Mouse (Mus musculus): ENCODE data around the gene Astn2. TPM values are rescaled to one million over a fixed set of nuclear protein-coding genes. Genes with fewer than 3 reads are reported as not detected.

Gene Astn2
- total and polyA plus RNA-seq, 2 experiments: 0.77 to 1.2 TPM

GRCm38 (mm10) chr4:65764275-65764674, 640.1 kb downstream of the Astn2 start:
- H3K9ac ChIP-seq (ENCODE audit: low read depth, low read length): no peak overlapping the region
- no peak for TF ChIP-seq POLR2A (IDR thresholded peaks at IDR 0.05; ENCODE audit: extremely low read depth, insufficient read depth, low read length)
- TF ChIP-seq CTCF (IDR thresholded peaks at IDR 0.05; ENCODE audit: low read depth, low read length): no peak
- no peaks in the 10 kb centered on the region for H3K27me3 ChIP-seq (ENCODE audit: control insufficient read depth, insufficient read depth, low read length)
- H3K79me2 ChIP-seq (ENCODE audit: control insufficient read depth, insufficient read depth, low read length): no peaks in the 10 kb centered on the region
- WGBS: 80% methylated on average over 4 of the region's 4 CpGs
- no peaks in the 10 kb centered on the region for H3K4me1 ChIP-seq (ENCODE audit: control insufficient read depth, insufficient read depth, low read length)
- DNase-seq (ENCODE audit: extremely low read depth, low read depth, low spot score): no peak
- H3K4me3 ChIP-seq (ENCODE audit: insufficient read depth, low read depth, low read length): no peak overlapping the region
- H3K27ac ChIP-seq (replicated peaks; ENCODE audit: insufficient read depth, low read depth, low read length): no peak overlapping the region
- H3K36me3 ChIP-seq (ENCODE audit: control insufficient read depth, insufficient read depth, low read length): no peaks in the 10 kb centered on the region

GRCm38 (mm10) chr4:65763823-65764222, 640.6 kb downstream of the Astn2 start:
- TF ChIP-seq POLR2A (IDR thresholded peaks at IDR 0.05; ENCODE audit: extremely low read depth, insufficient read depth, low read length) (no peak), CTCF (IDR thresholded peaks at IDR 0.05; ENCODE audit: low read depth, low read length) (no peak)
- Histone ChIP-seq H3K36me3 (ENCODE audit: control insufficient read depth, insufficient read depth, low read length) (no peaks in the 10 kb centered on the region), H3K4me1 (ENCODE audit: control insufficient read depth, insufficient read depth, low read length) (no peaks in the 10 kb centered on the region), H3K27ac (replicated peaks; ENCODE audit: insufficient read depth, low read depth, low read length) (no peak overlapping the region), H3K9ac (ENCODE audit: low read depth, low read length) (no peak overlapping the region), H3K27me3 (ENCODE audit: control insufficient read depth, insufficient read depth, low read length) (no peaks in the 10 kb centered on the region), H3K79me2 (ENCODE audit: control insufficient read depth, insufficient read depth, low read length) (no peaks in the 10 kb centered on the region), H3K4me3 (ENCODE audit: insufficient read depth, low read depth, low read length) (no peak overlapping the region)
- no peak for DNase-seq (ENCODE audit: extremely low read depth, low read depth, low spot score)
- 90% methylated on average over 2 of the region's 2 CpGs for WGBS

GRCm38 (mm10) chr4:65762116-65762515, 642.3 kb downstream of the Astn2 start:
- DNase-seq (ENCODE audit: extremely low read depth, low read depth, low spot score): peak; percentile 6
- 82% methylated on average over 3 of the region's 3 CpGs for WGBS

GRCm38 (mm10) chr4:65761658-65762057, 642.8 kb downstream of the Astn2 start:
- H3K27me3 ChIP-seq (ENCODE audit: control insufficient read depth, insufficient read depth, low read length): no peaks in the 10 kb centered on the region
- H3K27ac ChIP-seq (replicated peaks; ENCODE audit: insufficient read depth, low read depth, low read length): no peak overlapping the region
- H3K4me1 ChIP-seq (ENCODE audit: control insufficient read depth, insufficient read depth, low read length): no peaks in the 10 kb centered on the region
- no peak overlapping the region for H3K9ac ChIP-seq (ENCODE audit: low read depth, low read length)
- DNase-seq (ENCODE audit: extremely low read depth, low read depth, low spot score): no peak
- TF ChIP-seq POLR2A (IDR thresholded peaks at IDR 0.05; ENCODE audit: extremely low read depth, insufficient read depth, low read length): no peak
- no peak for TF ChIP-seq CTCF (IDR thresholded peaks at IDR 0.05; ENCODE audit: low read depth, low read length)
- no peaks in the 10 kb centered on the region for H3K79me2 ChIP-seq (ENCODE audit: control insufficient read depth, insufficient read depth, low read length)
- 72% methylated on average over 3 of the region's 3 CpGs for WGBS
- no peak overlapping the region for H3K4me3 ChIP-seq (ENCODE audit: insufficient read depth, low read depth, low read length)
- no peaks in the 10 kb centered on the region for H3K36me3 ChIP-seq (ENCODE audit: control insufficient read depth, insufficient read depth, low read length)

More at GRCm38 (mm10) chr4:65762116-65762515, 642.3 kb downstream of the Astn2 start:
- Histone ChIP-seq H3K4me3 (ENCODE audit: insufficient read depth, low read depth, low read length) (no peak overlapping the region), H3K9ac (ENCODE audit: low read depth, low read length) (no peak overlapping the region), H3K36me3 (ENCODE audit: control insufficient read depth, insufficient read depth, low read length) (no peaks in the 10 kb centered on the region), H3K27ac (replicated peaks; ENCODE audit: insufficient read depth, low read depth, low read length) (no peak overlapping the region), H3K79me2 (ENCODE audit: control insufficient read depth, insufficient read depth, low read length) (no peaks in the 10 kb centered on the region), H3K27me3 (ENCODE audit: control insufficient read depth, insufficient read depth, low read length) (no peaks in the 10 kb centered on the region), H3K4me1 (ENCODE audit: control insufficient read depth, insufficient read depth, low read length) (no peaks in the 10 kb centered on the region)
- TF ChIP-seq CTCF (IDR thresholded peaks at IDR 0.05; ENCODE audit: low read depth, low read length): no peak
- TF ChIP-seq POLR2A (IDR thresholded peaks at IDR 0.05; ENCODE audit: extremely low read depth, insufficient read depth, low read length): no peak

- no peaks in the 10 kb centered on the region for H3K36me3 ChIP-seq (ENCODE audit: control insufficient read depth, insufficient read depth, low read length)
- no peaks in the 10 kb centered on the region for H3K27me3 ChIP-seq (ENCODE audit: control insufficient read depth, insufficient read depth, low read length)
- H3K79me2 ChIP-seq (ENCODE audit: control insufficient read depth, insufficient read depth, low read length): no peaks in the 10 kb centered on the region
- H3K27ac ChIP-seq (replicated peaks; ENCODE audit: insufficient read depth, low read depth, low read length): no peak overlapping the region
- TF ChIP-seq POLR2A (IDR thresholded peaks at IDR 0.05; ENCODE audit: extremely low read depth, insufficient read depth, low read length) (no peak), CTCF (IDR thresholded peaks at IDR 0.05; ENCODE audit: low read depth, low read length) (no peak)
- no peak for DNase-seq (ENCODE audit: extremely low read depth, low read depth, low spot score)
- no peak overlapping the region for H3K9ac ChIP-seq (ENCODE audit: low read depth, low read length)
- no peaks in the 10 kb centered on the region for H3K4me1 ChIP-seq (ENCODE audit: control insufficient read depth, insufficient read depth, low read length)
- 81% methylated on average over 1 of the region's 1 CpGs for WGBS
- no peak overlapping the region for H3K4me3 ChIP-seq (ENCODE audit: insufficient read depth, low read depth, low read length)
Measured at GRCm38 (mm10) chr4:65758875-65759201, 645.6 kb downstream of the Astn2 start.

- 60% methylated on average over 5 of the region's 5 CpGs for WGBS
- no peak for TF ChIP-seq POLR2A (IDR thresholded peaks at IDR 0.05; ENCODE audit: extremely low read depth, insufficient read depth, low read length)
Measured at GRCm38 (mm10) chr4:65758174-65758874, 646.1 kb downstream of the Astn2 start.

More at GRCm38 (mm10) chr4:65758174-65758874, 646.1 kb downstream of the Astn2 start:
- Histone ChIP-seq H3K4me3 (ENCODE audit: insufficient read depth, low read depth, low read length) (no peak overlapping the region), H3K79me2 (ENCODE audit: control insufficient read depth, insufficient read depth, low read length) (no peaks in the 10 kb centered on the region), H3K27ac (replicated peaks; ENCODE audit: insufficient read depth, low read depth, low read length) (no peak overlapping the region), H3K9ac (ENCODE audit: low read depth, low read length) (no peak overlapping the region), H3K4me1 (ENCODE audit: control insufficient read depth, insufficient read depth, low read length) (no peaks in the 10 kb centered on the region), H3K36me3 (ENCODE audit: control insufficient read depth, insufficient read depth, low read length) (no peaks in the 10 kb centered on the region), H3K27me3 (ENCODE audit: control insufficient read depth, insufficient read depth, low read length) (no peaks in the 10 kb centered on the region)
- no peak for DNase-seq (ENCODE audit: extremely low read depth, low read depth, low spot score)

Measured in liver, adult 2 months (tissue).